Comparison of ENCODE assay signal across 8 mouse cellular contexts in the genomic region with DNA sequence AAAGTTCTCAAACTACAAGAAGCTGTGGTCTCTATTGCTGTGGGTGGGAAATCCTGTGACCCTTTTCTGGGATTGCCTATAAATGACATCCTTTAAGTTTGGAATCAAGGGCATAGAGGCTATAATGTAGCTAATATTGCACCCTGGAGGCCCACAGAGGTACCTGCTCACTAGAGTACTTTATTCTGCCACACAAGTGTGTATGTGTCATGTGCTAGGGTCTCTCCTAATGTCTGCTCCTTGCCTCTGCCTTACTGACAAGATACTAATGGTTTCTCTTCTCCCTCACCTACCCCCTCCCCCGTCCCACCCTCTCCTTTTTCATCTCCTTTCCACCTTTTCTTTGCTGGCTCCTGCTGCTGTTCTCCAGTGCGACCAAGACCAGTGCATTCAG.
DNase-seq lines count a peak whose midpoint lies in the region; ATAC-seq and TF ChIP-seq lines count a peak whose summit lies in the region.

No protein-coding gene starts in this region.

- no peaks in the 10 kb centered on the region for H3K36me3 ChIP-seq in heart, embryonic 11.5 days (ENCODE audit: control insufficient read depth, insufficient read depth, low read length)
- H3K36me3 ChIP-seq in E14TG2a.4 (ENCODE audit: insufficient read depth, low read length) = no peaks in the 10 kb centered on the region
- H3K36me3 ChIP-seq in hindbrain, embryonic 11.5 days (ENCODE audit: control insufficient read depth, insufficient read depth, low read length) = no peaks in the 10 kb centered on the region
- H3K36me3 ChIP-seq in midbrain, embryonic 10.5 days = no peaks in the 10 kb centered on the region

- H3K9me3 ChIP-seq in heart, embryonic 11.5 days (replicated peaks; ENCODE audit: control insufficient read depth, low read length) = no peaks in the 10 kb centered on the region
- no peaks in the 10 kb centered on the region for H3K9me3 ChIP-seq in E14TG2a.4 (ENCODE audit: low read length)
- H3K9me3 ChIP-seq in hindbrain, embryonic 11.5 days (ENCODE audit: control insufficient read depth, low read length) = no peaks in the 10 kb centered on the region
- no peaks in the 10 kb centered on the region for H3K9me3 ChIP-seq in midbrain, embryonic 10.5 days (replicated peaks)

- peaks cover 3% of the 10 kb centered on the region for H3K4me1 ChIP-seq in heart, embryonic 11.5 days (ENCODE audit: control insufficient read depth, insufficient read depth, low read length)
- peaks cover 28% of the 10 kb centered on the region for H3K4me1 ChIP-seq in E14TG2a.4 (replicated peaks; ENCODE audit: low read depth, low read length)
- no peaks in the 10 kb centered on the region for H3K4me1 ChIP-seq in hindbrain, embryonic 11.5 days (replicated peaks; ENCODE audit: control insufficient read depth, insufficient read depth, low read length)
- peaks cover 8% of the 10 kb centered on the region for H3K4me1 ChIP-seq in midbrain, embryonic 10.5 days

- peak overlapping the region; percentile 58; the same call in 1 of the 2 replicates for H3K9ac ChIP-seq in heart, embryonic 11.5 days (ENCODE audit: low read depth, low read length)
- H3K9ac ChIP-seq in hindbrain, embryonic 11.5 days (ENCODE audit: low read depth, low read length) = 0 out of 2 replicates have a peak overlapping the region, but pooled peaks have one; percentile 71

- H3K4me3 ChIP-seq in heart, embryonic 11.5 days (ENCODE audit: low read depth, low read length) = peak overlapping the region; percentile 41
- H3K4me3 ChIP-seq in E14TG2a.4 (replicated peaks; ENCODE audit: low read length) = peak overlapping the region; percentile 70
- H3K4me3 ChIP-seq in hindbrain, embryonic 11.5 days (ENCODE audit: low read depth, low read length) = peak overlapping the region; percentile 39; the same call in 1 of the 2 replicates
- peak overlapping the region; percentile 61 for H3K4me3 ChIP-seq in midbrain, embryonic 10.5 days

- WGBS in heart, embryonic 11.5 days (ENCODE audit: insufficient replicate concordance) = 38% methylated on average over 2 of the region's 2 CpGs
- WGBS in hindbrain, embryonic 11.5 days = 21% methylated on average over 2 of the region's 2 CpGs
- 25% methylated on average over 2 of the region's 2 CpGs for WGBS in midbrain, embryonic 10.5 days

- ATAC-seq in heart, embryonic 11.5 days (replicated peaks; ENCODE audit: insufficient number of reproducible peaks, low FRiP score, low TSS enrichment) = no peak
- ATAC-seq in hindbrain, embryonic 11.5 days (ENCODE audit: low FRiP score) = peak; percentile 26; the same call in 1 of the 2 replicates
- no peak for ATAC-seq in megakaryocyte-erythroid progenitor cell, adult 5-6 weeks (replicated peaks; ENCODE audit: low FRiP score, low TSS enrichment, poor library complexity, severe bottlenecking)

- 0 out of 2 replicates have a peak, but pooled peaks cover 5% of the 10 kb centered on the region for H3K27me3 ChIP-seq in heart, embryonic 11.5 days (ENCODE audit: control insufficient read depth, insufficient read depth, low read length)
- 0 out of 2 replicates have a peak, but pooled peaks cover 4% of the 10 kb centered on the region for H3K27me3 ChIP-seq in E14TG2a.4 (ENCODE audit: insufficient read depth, low read length)
- H3K27me3 ChIP-seq in hindbrain, embryonic 11.5 days (ENCODE audit: control insufficient read depth, insufficient read depth, low read length) = no peaks in the 10 kb centered on the region
- H3K27me3 ChIP-seq in midbrain, embryonic 10.5 days (ENCODE audit: low read depth, poor library complexity, severe bottlenecking) = no peaks in the 10 kb centered on the region

- TF ChIP-seq CTCF in E14TG2a.4 (conservative IDR thresholded peaks at IDR 0.05; ENCODE audit: low read length) = no peak

- peak overlapping the region; percentile 67; the same call in 1 of the 2 replicates for H3K4me2 ChIP-seq in heart, embryonic 11.5 days
- peak overlapping the region; percentile 76; the same call in 1 of the 2 replicates for H3K4me2 ChIP-seq in hindbrain, embryonic 11.5 days (replicated peaks; ENCODE audit: low read depth, low read length)

- no peak overlapping the region for H3K27ac ChIP-seq in heart, embryonic 11.5 days (ENCODE audit: low read depth, low read length)
- no peak overlapping the region for H3K27ac ChIP-seq in hindbrain, embryonic 11.5 days (ENCODE audit: low read depth, low read length)
- peak overlapping the region; percentile 77 for H3K27ac ChIP-seq in midbrain, embryonic 10.5 days (replicated peaks)

- DNase-seq in heart, adult 9 months (ENCODE audit: low spot score in 2 of 2) = no peak
- no peak for DNase-seq in hindbrain, embryonic 11.5 days (ENCODE audit: low spot score)
- DNase-seq in midbrain, embryonic 10.5 days (ENCODE audit: low spot score) = no peak
- DNase-seq in thymus, postnatal 14 days = no peak
- no peak for DNase-seq in testis, postnatal 10 days (ENCODE audit: low spot score)
